Mouse (Mus musculus): ENCODE data around the gene Dglucy. TPM values are rescaled to one million over a fixed set of nuclear protein-coding genes. Genes with fewer than 3 reads are reported as not detected.

Gene Dglucy
- polyA plus RNA-seq, 1 experiment: 5.2 TPM

GRCm38 (mm10) chr12:100852370-100852769 lies 73.5 kb downstream of the Dglucy start:
- H3K4me1 ChIP-seq (ENCODE audit: control insufficient read depth, insufficient read depth, low read length): peaks cover 3% of the 10 kb centered on the region; the same call in 1 of the 2 replicates
- TF ChIP-seq POLR2A (IDR thresholded peaks at IDR 0.05; ENCODE audit: borderline replicate concordance, control insufficient read depth, low read depth, low read length) (no peak), CTCF (IDR thresholded peaks at IDR 0.05; ENCODE audit: control insufficient read depth, insufficient read depth, low read length) (no peak)
- no peak overlapping the region; the same call in 1 of the 2 replicates for H3K27ac ChIP-seq (ENCODE audit: control insufficient read depth, insufficient read depth, low read depth, low read length, poor library complexity)
- H3K4me3 ChIP-seq (replicated peaks; ENCODE audit: control insufficient read depth, low read depth, low read length): no peak overlapping the region
- WGBS: 13% methylated on average over 3 of the region's 3 CpGs

- H3K4me3 ChIP-seq (replicated peaks; ENCODE audit: control insufficient read depth, low read depth, low read length): no peak overlapping the region
- H3K4me1 ChIP-seq (ENCODE audit: control insufficient read depth, insufficient read depth, low read length): peaks cover 4% of the 10 kb centered on the region; the same call in 1 of the 2 replicates
- 56% methylated on average over 2 of the region's 2 CpGs for WGBS
- TF ChIP-seq CTCF (IDR thresholded peaks at IDR 0.05; ENCODE audit: control insufficient read depth, insufficient read depth, low read length) (no peak), POLR2A (IDR thresholded peaks at IDR 0.05; ENCODE audit: borderline replicate concordance, control insufficient read depth, low read depth, low read length) (no peak)
- H3K27ac ChIP-seq (ENCODE audit: control insufficient read depth, insufficient read depth, low read depth, low read length, poor library complexity): no peak overlapping the region
Observed at GRCm38 (mm10) chr12:100856337-100856736, 77.5 kb downstream of the Dglucy start.

- Histone ChIP-seq H3K4me3 (replicated peaks; ENCODE audit: control insufficient read depth, low read depth, low read length) (no peak overlapping the region), H3K4me1 (ENCODE audit: control insufficient read depth, insufficient read depth, low read length) (peaks cover 2% of the 10 kb centered on the region; the same call in 1 of the 2 replicates), H3K27ac (ENCODE audit: control insufficient read depth, insufficient read depth, low read depth, low read length, poor library complexity) (no peak overlapping the region)
- TF ChIP-seq POLR2A (IDR thresholded peaks at IDR 0.05; ENCODE audit: borderline replicate concordance, control insufficient read depth, low read depth, low read length) (no peak), CTCF (IDR thresholded peaks at IDR 0.05; ENCODE audit: control insufficient read depth, insufficient read depth, low read length) (no peak)
- WGBS: 44% methylated on average over 7 of the region's 7 CpGs
Observed at GRCm38 (mm10) chr12:100857791-100858190, 78.9 kb downstream of the Dglucy start.

- 11% methylated on average over 3 of the region's 3 CpGs for whole genome bisulfite sequencing
- peaks cover 1% of the 10 kb centered on the region; the same call in 1 of the 2 replicates for H3K4me1 ChIP-seq (ENCODE audit: control insufficient read depth, insufficient read depth, low read length)
- no peak for TF ChIP-seq POLR2A (IDR thresholded peaks at IDR 0.05; ENCODE audit: borderline replicate concordance, control insufficient read depth, low read depth, low read length)
- no peak for TF ChIP-seq CTCF (IDR thresholded peaks at IDR 0.05; ENCODE audit: control insufficient read depth, insufficient read depth, low read length)
- H3K4me3 ChIP-seq (replicated peaks; ENCODE audit: control insufficient read depth, low read depth, low read length): no peak overlapping the region
- H3K27ac ChIP-seq (ENCODE audit: control insufficient read depth, insufficient read depth, low read depth, low read length, poor library complexity): no peak overlapping the region
Observed at GRCm38 (mm10) chr12:100862272-100862671, 83.4 kb downstream of the Dglucy start.

- Histone ChIP-seq H3K4me1 (ENCODE audit: control insufficient read depth, insufficient read depth, low read length) (peaks cover 1% of the 10 kb centered on the region; the same call in 1 of the 2 replicates), H3K4me3 (replicated peaks; ENCODE audit: control insufficient read depth, low read depth, low read length) (no peak overlapping the region), H3K27ac (ENCODE audit: control insufficient read depth, insufficient read depth, low read depth, low read length, poor library complexity) (no peak overlapping the region)
- no peak for TF ChIP-seq CTCF (IDR thresholded peaks at IDR 0.05; ENCODE audit: control insufficient read depth, insufficient read depth, low read length)
- no peak for TF ChIP-seq POLR2A (IDR thresholded peaks at IDR 0.05; ENCODE audit: borderline replicate concordance, control insufficient read depth, low read depth, low read length)
- WGBS: 81% methylated on average over 3 of the region's 3 CpGs
Observed at GRCm38 (mm10) chr12:100862856-100863446, 84.1 kb downstream of the Dglucy start.

GRCm38 (mm10) chr12:100865072-100865471 lies 86.2 kb downstream of the Dglucy start:
- Histone ChIP-seq H3K4me3 (replicated peaks; ENCODE audit: control insufficient read depth, low read depth, low read length) (no peak overlapping the region), H3K4me1 (ENCODE audit: control insufficient read depth, insufficient read depth, low read length) (no peaks in the 10 kb centered on the region), H3K27ac (ENCODE audit: control insufficient read depth, insufficient read depth, low read depth, low read length, poor library complexity) (no peak overlapping the region)
- TF ChIP-seq CTCF (IDR thresholded peaks at IDR 0.05; ENCODE audit: control insufficient read depth, insufficient read depth, low read length) (no peak), POLR2A (IDR thresholded peaks at IDR 0.05; ENCODE audit: borderline replicate concordance, control insufficient read depth, low read depth, low read length) (no peak)

GRCm38 (mm10) chr12:100865509-100866078 lies 86.7 kb downstream of the Dglucy start:
- no peak overlapping the region for H3K4me3 ChIP-seq (replicated peaks; ENCODE audit: control insufficient read depth, low read depth, low read length)
- no peak overlapping the region for H3K27ac ChIP-seq (ENCODE audit: control insufficient read depth, insufficient read depth, low read depth, low read length, poor library complexity)
- no peaks in the 10 kb centered on the region for H3K4me1 ChIP-seq (ENCODE audit: control insufficient read depth, insufficient read depth, low read length)
- TF ChIP-seq POLR2A (IDR thresholded peaks at IDR 0.05; ENCODE audit: borderline replicate concordance, control insufficient read depth, low read depth, low read length) (no peak), CTCF (IDR thresholded peaks at IDR 0.05; ENCODE audit: control insufficient read depth, insufficient read depth, low read length) (no peak)
- 81% methylated on average over 11 of the region's 11 CpGs for WGBS

GRCm38 (mm10) chr12:100867097-100867496 lies 88.2 kb downstream of the Dglucy start:
- TF ChIP-seq CTCF (IDR thresholded peaks at IDR 0.05; ENCODE audit: control insufficient read depth, insufficient read depth, low read length) (no peak), POLR2A (IDR thresholded peaks at IDR 0.05; ENCODE audit: borderline replicate concordance, control insufficient read depth, low read depth, low read length) (no peak)
- H3K4me3 ChIP-seq (replicated peaks; ENCODE audit: control insufficient read depth, low read depth, low read length): no peak overlapping the region
- no peak overlapping the region for H3K27ac ChIP-seq (ENCODE audit: control insufficient read depth, insufficient read depth, low read depth, low read length, poor library complexity)
- no peaks in the 10 kb centered on the region for H3K4me1 ChIP-seq (ENCODE audit: control insufficient read depth, insufficient read depth, low read length)
- WGBS: 82% methylated on average over 8 of the region's 8 CpGs

All from bone marrow, adult 2 months (tissue).